Mouse (Mus musculus) midbrain, embryonic 15.5 days (tissue): ENCODE measurements around the gene H2afb1. TPM values are rescaled to one million over a fixed set of nuclear protein-coding genes. Genes with fewer than 3 reads are reported as not detected.
"Not testable (repeated sequence)": the region's sequence is repeated elsewhere in the genome, so short reads cannot be mapped to it uniquely, and the experiment has no call there.

ENCODE experiments used
- ATAC-seq: fragments of 200-750 bp; cut with Nextera tagmentation; replicated peaks from 2 replicates; pipeline ENCODE4 v1.8.0; 2017; ENCODE audit warnings: moderate TSS enrichment
- H3K27ac ChIP-seq: fragments of 300-500 bp; sonication (generic); 2 replicates; pipeline ENCODE4 v1.5.1; 2015; ENCODE audit warnings: mild to moderate bottlenecking, inconsistent platforms
- H3K27me3 ChIP-seq: fragments of 300-500 bp; sonication (generic); replicated peaks from 2 replicates; pipeline ENCODE4 v1.6.1; 2015; ENCODE audit warnings: inconsistent platforms
- H3K36me3 ChIP-seq: fragments of 300-500 bp; sonication (generic); replicated peaks from 2 replicates; pipeline ENCODE4 v1.6.1; 2015; ENCODE audit warnings: inconsistent platforms
- H3K4me1 ChIP-seq: fragments of 300-500 bp; sonication (generic); 2 replicates; pipeline ENCODE4 v1.6.1; 2015; ENCODE audit warnings: inconsistent platforms
- H3K4me2 ChIP-seq: fragments of 300-500 bp; sonication (generic); 2 replicates; pipeline ENCODE4 v1.6.1; 2015; ENCODE audit warnings: inconsistent platforms, mild to moderate bottlenecking, moderate library complexity
- H3K4me3 ChIP-seq: fragments of 300-500 bp; sonication (generic); 2 replicates; pipeline ENCODE4 v1.5.1; 2015; ENCODE audit warnings: mild to moderate bottlenecking, inconsistent platforms
- H3K9ac ChIP-seq: fragments of 300-500 bp; sonication (generic); 2 replicates; pipeline ENCODE4 v1.6.1; 2015; ENCODE audit warnings: mild to moderate bottlenecking, inconsistent platforms
- H3K9me3 ChIP-seq: fragments of 300-500 bp; sonication (generic); 2 replicates; pipeline ENCODE4 v1.6.1; 2016; ENCODE audit warnings: inconsistent platforms
- WGBS: fragments of 180-500 bp; shearing (Covaris S2); methylation state at CpG from one replicate; pipeline ENCODE4 v1.1.7; 2015; ENCODE audit warnings: mixed read lengths; 5-methylcytosine and 5-hydroxymethylcytosine counted together
- polyA plus RNA-seq: library from polyadenylated mRNA; unstranded; fragments of >200 nt; fragmentation: Nextera tagmentation; extraction: Ambion mirVana; gene quantifications from 2 replicates; pipeline ENCODE4 v1.2.1, GENCODE M21; 2015

The H2afb1 gene
- polyA plus RNA-seq = not detected in 2 replicates

- H3K4me2 ChIP-seq, H3K27me3 ChIP-seq, H3K9me3 ChIP-seq, H3K4me1 ChIP-seq, H3K27ac ChIP-seq, H3K4me3 ChIP-seq, H3K36me3 ChIP-seq, H3K9ac ChIP-seq, ATAC-seq: not testable (repeated sequence)
- 93% methylated on average over 7 of the region's 8 CpGs for WGBS
Observed at GRCm38 (mm10) chrX:117014457-117014856, at the start of gene H2afb1. H2afb1 (plus strand) TSS chrX:117014757.

GRCm38 (mm10) chrX:117036085-117036484 lies 21.5 kb downstream of the H2afb1 start:
- H3K27me3 ChIP-seq = no peaks in the 10 kb centered on the region
- H3K4me2 ChIP-seq = no peak overlapping the region
- H3K27ac ChIP-seq = no peak overlapping the region
- H3K4me1 ChIP-seq = no peaks in the 10 kb centered on the region
- no peaks in the 10 kb centered on the region for H3K9me3 ChIP-seq
- ATAC-seq = no peak
- WGBS = 82% methylated on average over 2 of the region's 2 CpGs
- H3K4me3 ChIP-seq = no peak overlapping the region
- H3K9ac ChIP-seq = no peak overlapping the region
- no peaks in the 10 kb centered on the region for H3K36me3 ChIP-seq
